Mouse (Mus musculus): ENCODE measurements at regions not wholly inside any gene's neighbourhood (a gene's known extent, or its start where the extent isn't known, plus 50 kb on each side); places are given as distances from the start of the nearest gene placed in this dataset.

GRCm38 (mm10) chr6:49769904-49770720 lies 52.4 kb upstream of the Npy start:
- in situ Hi-C loops (cut with MboI, MseI): no loop called here

All from T-helper 2 cell (primary cell).